Mouse (Mus musculus) liver, adult 2 months (tissue): ENCODE results near the gene Tll2.

Experiments used
- CTCF ChIP-seq: fragments of 200-500 bp; IDR thresholded peaks from 2 replicates; pipeline ENCODE4 v1.5.1; 2011; ENCODE audit warnings: low read depth, low read length, control low read depth
- POLR2A ChIP-seq: fragments of 200-500 bp; IDR thresholded peaks from 2 replicates; pipeline ENCODE4 v1.6.1; 2011; ENCODE audit warnings: low read length, control low read depth; ENCODE audit not compliant: insufficient read depth; ENCODE audit errors: extremely low read depth

DNA sequence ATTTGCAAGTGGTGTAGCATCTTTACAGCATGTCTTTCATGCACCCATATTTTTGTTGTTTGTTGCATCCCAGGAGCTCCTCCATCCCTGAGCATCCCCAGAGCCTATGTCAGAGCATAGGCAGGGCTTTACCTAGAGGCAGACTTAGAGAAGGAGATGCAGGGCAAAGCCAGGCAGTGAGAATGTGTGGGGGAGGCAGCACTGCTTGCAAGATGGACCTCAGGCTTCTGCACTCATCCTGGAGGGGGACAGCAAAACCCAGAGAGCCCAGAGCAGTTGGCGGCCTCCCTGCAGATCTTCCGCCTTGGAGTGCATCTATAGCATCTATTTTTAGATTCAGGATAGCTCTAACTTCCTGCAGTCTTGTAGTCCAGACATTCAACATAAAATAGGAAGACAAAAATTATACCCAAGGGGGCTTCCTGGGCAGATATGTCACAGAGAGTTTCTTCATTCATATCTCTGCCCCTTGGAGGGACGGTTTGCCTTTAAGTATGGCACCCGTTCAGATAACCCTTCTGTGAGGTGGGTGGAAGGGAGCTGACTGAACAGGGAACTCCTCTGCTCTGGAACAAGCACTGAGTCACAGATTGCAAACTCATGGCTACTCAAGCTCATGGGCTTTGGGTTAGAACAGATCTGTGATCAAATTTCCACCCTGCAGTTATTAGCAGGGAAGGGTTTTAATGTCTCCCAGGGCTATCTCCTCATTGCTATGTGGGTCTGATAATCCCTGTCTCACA is 170.7 kb downstream of the Tll2 start:
- TF ChIP-seq CTCF (no peak), POLR2A (no peak)
